Mouse (Mus musculus) embryonic facial prominence, embryonic 14.5 days (tissue): ENCODE measurements around the gene Kcnh7. TPM values are rescaled to one million over a fixed set of nuclear protein-coding genes. Genes with fewer than 3 reads are reported as not detected.
A peak's percentile ranks its signal among the peaks of the same experiment; 100 is the strongest.

Source experiments
- ATAC-seq: fragments of 200-750 bp; cut with Nextera tagmentation; 2 replicates; pipeline ENCODE4 v1.8.0; 2017; ENCODE audit warnings: low read depth, moderate number of reproducible peaks, moderate TSS enrichment
- DNase-seq: peaks from one replicate; pipeline ENCODE4 v3.0.0-alpha.2; 2015; ENCODE audit warnings: low spot score
- H3K27ac ChIP-seq: fragments of 300-500 bp; sonication (generic); replicated peaks from 2 replicates; pipeline ENCODE4 v1.5.1; 2014; ENCODE audit warnings: low read depth, mild to moderate bottlenecking, low read length, moderate library complexity
- H3K27me3 ChIP-seq: fragments of 300-500 bp; sonication (generic); replicated peaks from 2 replicates; pipeline ENCODE4 v1.6.1; 2014; ENCODE audit warnings: low read length; ENCODE audit not compliant: control insufficient read depth, insufficient read depth
- H3K36me3 ChIP-seq: fragments of 300-500 bp; sonication (generic); 2 replicates; pipeline ENCODE4 v1.6.1; 2014; ENCODE audit warnings: low read length, mixed read lengths; ENCODE audit not compliant: control insufficient read depth, insufficient read depth
- H3K4me1 ChIP-seq: fragments of 300-500 bp; sonication (generic); 2 replicates; pipeline ENCODE4 v1.6.1; 2014; ENCODE audit warnings: antibody characterized with exemption, low read length; ENCODE audit not compliant: control insufficient read depth, insufficient read depth
- H3K4me2 ChIP-seq: fragments of 300-500 bp; sonication (generic); 2 replicates; pipeline ENCODE4 v1.6.1; 2014; ENCODE audit warnings: low read depth, mild to moderate bottlenecking, low read length, moderate library complexity, mixed read lengths
- H3K4me3 ChIP-seq: fragments of 300-500 bp; sonication (generic); 2 replicates; pipeline ENCODE4 v1.5.1; 2014; ENCODE audit warnings: low read depth, mild to moderate bottlenecking, low read length
- H3K9ac ChIP-seq: fragments of 300-500 bp; sonication (generic); 2 replicates; pipeline ENCODE4 v1.6.1; 2014; ENCODE audit warnings: low read depth, mild to moderate bottlenecking, low read length, moderate library complexity, mixed read lengths
- H3K9me3 ChIP-seq: fragments of 300-500 bp; sonication (generic); 2 replicates; pipeline ENCODE4 v1.6.1; 2016; ENCODE audit warnings: low read length; ENCODE audit not compliant: control insufficient read depth
- WGBS: fragments of 180-500 bp; shearing (Covaris S2); extraction: QIAGEN DNeasy Blood & Tissue Kit; methylation state at CpG from one replicate; pipeline ENCODE4 v1.1.7; 2014; 5-methylcytosine and 5-hydroxymethylcytosine counted together
- polyA plus RNA-seq: library from polyadenylated mRNA; unstranded; fragments of >200 nt; fragmentation: Nextera tagmentation; extraction: Ambion mirVana; gene quantifications from 2 replicates; pipeline ENCODE4 v1.2.1, GENCODE M21; 2014

Kcnh7 gene
- polyA plus RNA-seq, 1 experiment from 2014 or later, result 0.72 TPM

DNA sequence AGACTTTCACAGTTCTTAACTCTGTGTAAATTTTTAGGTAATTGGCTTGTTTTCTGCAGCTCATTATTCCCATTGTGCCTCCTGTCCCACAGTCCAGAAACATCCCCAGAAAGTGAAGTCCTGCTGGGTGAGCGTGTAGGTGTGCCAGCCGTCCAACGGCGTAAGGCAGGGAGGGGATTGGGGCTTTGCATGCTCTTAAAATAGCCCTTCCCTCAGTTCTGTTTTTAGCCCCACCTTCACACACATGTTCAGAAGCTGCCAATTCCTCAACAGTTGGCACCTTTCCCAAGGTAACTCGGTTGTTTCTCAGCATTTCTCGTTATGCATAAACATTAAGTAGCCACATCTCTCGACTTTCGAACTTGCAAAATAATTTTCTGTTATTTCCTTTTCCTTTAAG lies 502.4 kb downstream of the Kcnh7 start:
- DNase-seq (no peak), ATAC-seq (no peak)
- no peak overlapping the region for H3K4me3 ChIP-seq
- no peaks in the 10 kb centered on the region for H3K9me3 ChIP-seq
- no peak overlapping the region for H3K27ac ChIP-seq
- 67% methylated on average over 8 of the region's 8 CpGs for WGBS
- H3K9ac ChIP-seq, result no peak overlapping the region
- H3K4me1 ChIP-seq, result no peaks in the 10 kb centered on the region
- H3K27me3 ChIP-seq, result no peaks in the 10 kb centered on the region
- no peaks in the 10 kb centered on the region for H3K36me3 ChIP-seq
- H3K4me2 ChIP-seq, result no peak overlapping the region

DNA sequence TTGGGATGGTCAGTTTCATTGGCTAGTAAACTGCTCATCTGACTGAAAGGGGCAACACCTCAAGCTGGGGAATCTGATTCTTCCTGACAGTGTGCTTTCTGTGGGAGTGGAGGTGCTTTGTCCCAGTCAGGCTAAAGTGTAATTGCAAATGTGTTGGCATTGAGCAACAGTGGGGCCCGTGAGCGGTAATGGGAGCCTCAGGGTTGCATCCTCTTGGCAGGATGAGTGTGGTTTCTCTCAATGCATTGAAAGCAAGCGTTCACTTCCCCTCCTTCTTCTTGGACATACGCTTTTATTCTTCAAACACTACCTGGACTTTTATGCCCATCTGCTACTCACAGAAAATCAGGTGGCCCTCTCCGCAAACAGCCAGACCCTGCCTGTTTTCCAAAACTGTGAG lies 511.3 kb downstream of the Kcnh7 start:
- no peaks in the 10 kb centered on the region for H3K4me1 ChIP-seq
- H3K27ac ChIP-seq, result no peak overlapping the region
- no peaks in the 10 kb centered on the region for H3K9me3 ChIP-seq
- 80% methylated on average over 5 of the region's 5 CpGs for WGBS
- H3K27me3 ChIP-seq, result no peaks in the 10 kb centered on the region
- DNase-seq (no peak), ATAC-seq (no peak)
- H3K9ac ChIP-seq, result no peak overlapping the region
- no peak overlapping the region for H3K4me3 ChIP-seq
- no peaks in the 10 kb centered on the region for H3K36me3 ChIP-seq
- H3K4me2 ChIP-seq, result no peak overlapping the region

GRCm38 (mm10) chr2:62670767-62671166 lies 513.3 kb downstream of the Kcnh7 start:
- Histone ChIP-seq H3K9ac (no peak overlapping the region), H3K9me3 (no peaks in the 10 kb centered on the region), H3K36me3 (no peaks in the 10 kb centered on the region), H3K27ac (no peak overlapping the region), H3K4me3 (no peak overlapping the region), H3K4me2 (no peak overlapping the region), H3K27me3 (no peaks in the 10 kb centered on the region), H3K4me1 (no peaks in the 10 kb centered on the region)
- 65% methylated on average over 4 of the region's 4 CpGs for WGBS
- ATAC-seq, result no peak
- no peak for DNase-seq

- Histone ChIP-seq H3K27me3 (no peaks in the 10 kb centered on the region), H3K4me3 (no peak overlapping the region), H3K27ac (no peak overlapping the region), H3K36me3 (no peaks in the 10 kb centered on the region), H3K9me3 (no peaks in the 10 kb centered on the region), H3K4me1 (no peaks in the 10 kb centered on the region), H3K4me2 (no peak overlapping the region), H3K9ac (no peak overlapping the region)
- DNase-seq (no peak), ATAC-seq (no peak)
- WGBS, result 84% methylated on average over 5 of the region's 5 CpGs
These were observed 513.8 kb downstream of the Kcnh7 start for GRCm38 (mm10) chr2:62670301-62670700.

DNA sequence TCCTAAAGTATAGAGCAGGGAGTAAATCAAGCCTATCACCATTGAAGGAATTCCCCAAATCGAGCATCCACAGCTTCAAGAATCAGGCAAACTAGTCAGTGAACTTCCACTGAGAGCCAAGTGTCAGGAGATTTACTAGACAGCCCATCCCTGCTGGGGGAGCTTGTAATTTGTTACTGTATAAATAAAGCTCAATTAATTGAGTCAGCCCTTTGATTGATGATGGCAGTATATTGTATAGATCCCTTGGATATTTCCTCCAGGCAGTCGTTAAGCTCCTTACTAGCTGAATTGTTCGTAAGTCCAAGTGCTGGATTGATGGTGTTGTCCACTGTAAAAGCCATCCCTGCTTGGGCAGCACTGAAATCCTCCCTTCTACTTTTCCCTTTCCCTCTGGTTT lies 514.2 kb downstream of the Kcnh7 start:
- WGBS, result 82% methylated on average over 3 of the region's 3 CpGs
- H3K27ac ChIP-seq, result no peak overlapping the region
- no peak overlapping the region for H3K4me2 ChIP-seq
- no peaks in the 10 kb centered on the region for H3K27me3 ChIP-seq
- ATAC-seq, result no peak
- no peak for DNase-seq
- no peaks in the 10 kb centered on the region for H3K36me3 ChIP-seq
- H3K4me3 ChIP-seq, result no peak overlapping the region
- H3K4me1 ChIP-seq, result no peaks in the 10 kb centered on the region
- no peak overlapping the region for H3K9ac ChIP-seq
- no peaks in the 10 kb centered on the region for H3K9me3 ChIP-seq

GRCm38 (mm10) chr2:62665536-62665935 lies 518.6 kb downstream of the Kcnh7 start:
- Histone ChIP-seq H3K9me3 (no peaks in the 10 kb centered on the region), H3K4me1 (no peaks in the 10 kb centered on the region), H3K9ac (no peak overlapping the region), H3K36me3 (no peaks in the 10 kb centered on the region), H3K4me2 (no peak overlapping the region), H3K27me3 (peaks cover 3% of the 10 kb centered on the region; the same call in 1 of the 2 replicates), H3K4me3 (no peak overlapping the region), H3K27ac (no peak overlapping the region)
- DNase-seq (no peak), ATAC-seq (no peak)
- WGBS, result 65% methylated on average over 1 of the region's 1 CpGs

GRCm38 (mm10) chr2:62664839-62665238 lies 519.2 kb downstream of the Kcnh7 start:
- peak overlapping the region; percentile 87; the same call in 1 of the 2 replicates for H3K4me2 ChIP-seq

DNA sequence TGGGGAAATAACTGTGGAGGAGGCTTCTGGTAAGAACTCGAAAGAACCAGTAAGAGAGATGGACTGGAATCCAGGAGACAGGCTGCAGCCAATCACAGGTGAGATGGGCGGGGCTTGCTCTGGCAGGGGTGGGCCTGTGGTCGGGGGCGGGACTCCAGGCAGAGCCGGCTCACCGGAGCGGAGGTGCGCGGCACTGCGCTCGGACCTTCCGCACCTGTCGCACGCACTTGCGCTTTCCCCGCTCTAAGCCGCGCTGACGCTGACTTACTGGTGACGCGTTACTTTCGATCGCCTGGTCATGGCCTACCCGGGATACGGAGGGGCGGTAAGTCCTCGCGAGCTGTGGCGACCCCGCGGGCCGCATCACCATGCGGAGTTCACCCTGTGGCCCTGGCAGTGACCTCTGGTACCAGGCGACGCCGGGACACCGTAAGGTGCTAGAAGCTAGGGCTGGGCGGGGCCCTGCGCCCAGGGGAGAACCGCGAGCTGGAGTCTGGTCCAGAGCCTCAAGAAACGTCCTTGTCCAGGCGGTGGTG lies 519.9 kb downstream of the Kcnh7 start, which contains the start of gene Gca:
Gene Gca, plus strand, starts transcription at position 151 of the 536 bp plus-strand sequence.
- Histone ChIP-seq H3K4me2 (peak within 1 kb of the TSS; percentile 87), H3K9ac (peak within 1 kb of the TSS; percentile 51), H3K27me3 (peaks cover 3% of the 10 kb centered on the region; the same call in 1 of the 2 replicates), H3K4me1 (no peaks in the 10 kb centered on the region), H3K4me3 (peak within 1 kb of the TSS; percentile 59), H3K36me3 (no peaks in the 10 kb centered on the region), H3K9me3 (no peaks in the 10 kb centered on the region), H3K27ac (no peak within 1 kb of the TSS)
- DNase-seq (peak; percentile 85), ATAC-seq (peak; percentile 98)
- 3% methylated on average over 16 of the region's 43 CpGs for WGBS

More at GRCm38 (mm10) chr2:62664839-62665238, 519.2 kb downstream of the Kcnh7 start:
- WGBS, result 63% methylated on average over 7 of the region's 7 CpGs
- Histone ChIP-seq H3K9me3 (no peaks in the 10 kb centered on the region), H3K9ac (no peak overlapping the region), H3K4me1 (no peaks in the 10 kb centered on the region), H3K36me3 (no peaks in the 10 kb centered on the region), H3K4me3 (peak overlapping the region; percentile 59), H3K27ac (no peak overlapping the region), H3K27me3 (peaks cover 3% of the 10 kb centered on the region; the same call in 1 of the 2 replicates)
- no peak for DNase-seq
- ATAC-seq, result no peak

- Histone ChIP-seq H3K27ac (no peak overlapping the region), H3K4me2 (no peak overlapping the region), H3K36me3 (no peaks in the 10 kb centered on the region), H3K27me3 (peaks cover 3% of the 10 kb centered on the region; the same call in 1 of the 2 replicates), H3K9ac (no peak overlapping the region), H3K4me3 (no peak overlapping the region), H3K4me1 (no peaks in the 10 kb centered on the region), H3K9me3 (no peaks in the 10 kb centered on the region)
- ATAC-seq (no peak), DNase-seq (no peak)
- WGBS, result 83% methylated on average over 3 of the region's 3 CpGs
These were observed 521.5 kb downstream of the Kcnh7 start for GRCm38 (mm10) chr2:62662560-62662959.
